Mouse (Mus musculus) cerebellum, adult 11-12 months (tissue): ENCODE measurements around the gene Abhd6.

ENCODE experiments used
- DNase-seq: peaks from one replicate; pipeline ENCODE4 v3.0.0; 2022

The Abhd6 gene

DNA sequence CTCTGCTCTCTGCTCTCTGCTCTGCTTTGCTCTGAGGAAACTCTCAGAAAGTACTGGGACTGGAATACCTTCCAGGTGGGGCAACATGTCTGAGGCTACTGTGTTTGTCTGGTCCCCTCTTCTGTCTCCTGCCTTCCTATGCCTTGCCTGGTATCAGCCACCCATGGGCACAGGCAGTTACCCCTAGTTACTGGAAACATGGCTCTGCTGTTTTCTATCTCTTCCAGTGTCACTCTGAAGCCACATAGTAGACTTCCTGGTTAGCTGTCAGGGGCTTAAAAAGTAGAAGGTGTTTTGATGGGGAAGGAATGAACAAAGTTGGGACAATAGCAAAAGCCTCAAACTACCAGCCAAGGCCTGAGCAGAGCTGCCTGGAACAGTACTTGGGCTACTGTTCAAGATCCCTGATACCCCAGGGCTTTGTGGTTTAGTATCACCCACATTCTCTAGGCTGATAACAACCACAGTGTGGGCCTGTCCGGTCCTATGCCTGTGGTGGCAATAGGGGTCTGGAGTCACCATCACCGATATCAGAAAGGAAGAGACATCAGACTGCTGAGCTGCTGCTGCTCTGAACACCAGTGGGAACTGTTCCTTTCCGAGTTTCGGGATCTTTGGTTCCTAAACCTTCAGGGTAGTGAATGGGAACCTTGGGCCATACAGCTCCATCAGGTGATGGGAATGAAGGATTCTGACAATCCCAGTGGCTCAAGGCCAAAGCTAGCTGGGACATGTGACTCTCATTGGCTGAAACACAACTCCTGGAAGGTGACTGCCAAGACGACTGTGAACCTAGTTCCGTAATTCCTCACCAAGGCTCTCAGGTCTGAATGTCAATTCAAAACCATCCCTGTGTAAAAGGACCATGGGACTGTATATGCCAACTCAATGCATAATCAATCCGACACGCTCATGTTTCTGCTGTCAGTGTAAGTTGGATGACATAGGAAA is 61.4 kb downstream of the Abhd6 start:
- DNase-seq: no peak

DNA sequence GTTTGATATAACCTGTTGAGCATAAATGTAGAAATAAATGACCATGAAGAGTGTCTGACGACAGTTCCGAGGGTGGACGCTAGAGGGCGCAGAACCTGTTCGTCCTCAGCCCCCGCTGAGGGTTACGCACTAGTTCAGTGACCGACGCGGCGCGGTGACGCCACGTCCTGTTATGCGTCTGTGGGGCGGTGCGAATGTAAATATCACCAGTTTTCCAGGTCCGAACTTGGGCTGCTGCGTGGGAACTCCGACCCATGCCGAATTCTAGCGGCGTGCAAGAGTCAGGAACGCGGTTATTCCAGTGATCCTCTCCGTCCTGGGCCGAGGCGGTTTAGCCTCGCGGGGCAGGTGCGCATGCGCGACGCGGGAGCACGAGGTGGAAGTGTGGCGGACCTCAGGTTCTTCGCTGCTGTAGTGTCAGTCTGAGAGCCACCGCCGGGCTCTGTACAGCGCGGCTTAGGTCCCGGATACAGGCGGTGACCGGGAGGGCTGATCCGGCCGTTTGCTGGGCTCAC is 77.5 kb downstream of the Abhd6 start, which contains the start of gene Rpp14:
TSS of gene Rpp14 (plus strand) at position 203 of the 515 bp plus-strand sequence.
- DNase-seq: peak; percentile 93

DNA sequence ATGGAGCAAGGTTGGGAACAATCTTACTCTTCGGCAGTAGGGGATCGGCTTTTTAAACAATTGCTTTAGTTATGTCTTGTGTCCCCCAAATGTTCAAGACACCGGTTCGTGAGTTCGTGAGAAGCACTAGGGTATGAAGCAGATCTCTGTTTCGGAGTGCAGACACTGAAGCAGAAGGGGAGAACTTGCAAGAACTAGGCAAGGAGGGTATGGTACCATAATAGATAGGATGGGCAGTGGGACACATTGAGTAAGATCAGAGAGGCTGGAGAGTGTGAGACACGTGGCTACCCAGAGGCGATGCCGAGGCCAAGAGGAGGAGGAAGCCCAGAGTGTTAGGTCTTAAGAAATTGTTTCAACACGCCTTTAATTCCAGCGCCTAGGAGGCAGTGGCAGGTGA is 78.0 kb downstream of the Abhd6 start:
- DNase-seq: no peak

DNA sequence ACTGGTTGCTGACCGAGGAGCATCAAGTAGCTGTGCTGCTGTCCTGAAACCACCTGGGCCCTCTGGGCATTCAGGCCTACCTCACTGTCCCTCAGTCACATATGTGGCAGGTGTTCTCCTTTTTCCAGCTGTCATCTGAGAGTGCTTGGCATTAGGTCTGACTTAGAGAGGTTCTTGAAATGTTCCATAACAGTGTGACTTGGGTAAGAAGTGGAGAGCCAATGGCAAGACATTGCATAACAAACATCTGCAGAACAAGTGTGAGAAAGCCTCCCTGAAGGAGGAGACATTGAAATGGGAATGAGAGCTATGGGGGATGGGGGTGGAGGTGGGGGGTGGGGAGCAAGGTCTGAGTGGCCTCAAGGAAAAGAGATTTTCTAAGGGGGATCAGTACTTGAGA is 80.2 kb downstream of the Abhd6 start:
- DNase-seq: no peak

DNA sequence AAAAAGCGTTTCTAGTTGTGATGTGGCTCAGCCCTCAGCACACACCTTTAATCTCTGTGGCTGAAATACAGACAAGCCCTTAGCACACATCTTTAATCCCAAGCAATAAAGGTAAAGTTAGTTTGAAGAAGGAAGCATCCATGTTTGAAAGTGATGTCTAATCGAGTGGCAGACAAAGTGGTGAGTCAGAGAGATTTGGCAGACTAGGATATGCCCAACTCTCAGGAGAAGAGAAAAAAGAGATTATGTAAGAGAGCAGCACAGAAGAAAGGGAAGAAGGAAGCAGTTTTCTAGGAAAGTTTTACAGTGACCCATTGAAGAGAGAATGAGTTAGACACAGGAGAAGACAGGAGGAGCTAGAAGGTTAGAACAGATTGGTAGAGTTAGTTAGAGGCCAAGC is 86.3 kb downstream of the Abhd6 start:
- DNase-seq: no peak

DNA sequence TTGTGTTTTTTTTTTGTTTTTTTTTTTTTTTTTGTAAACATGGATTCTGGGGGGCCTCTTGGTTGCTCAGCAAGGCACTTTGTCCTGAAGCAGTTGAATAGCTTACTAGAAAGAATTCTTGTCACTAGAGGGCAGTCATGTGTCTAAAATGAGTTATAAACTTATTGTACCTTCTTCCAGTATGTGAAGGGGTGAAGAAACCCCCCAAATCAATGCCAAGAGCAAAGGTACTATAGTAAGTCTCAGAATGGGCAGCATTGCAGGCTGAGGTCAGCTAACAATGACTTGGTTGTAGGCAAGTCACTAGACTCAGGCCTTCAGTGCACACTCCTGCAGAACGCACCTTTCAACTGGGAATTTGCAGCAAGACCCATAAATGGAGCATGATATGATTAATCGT is 89.9 kb downstream of the Abhd6 start:
- no peak for DNase-seq

DNA sequence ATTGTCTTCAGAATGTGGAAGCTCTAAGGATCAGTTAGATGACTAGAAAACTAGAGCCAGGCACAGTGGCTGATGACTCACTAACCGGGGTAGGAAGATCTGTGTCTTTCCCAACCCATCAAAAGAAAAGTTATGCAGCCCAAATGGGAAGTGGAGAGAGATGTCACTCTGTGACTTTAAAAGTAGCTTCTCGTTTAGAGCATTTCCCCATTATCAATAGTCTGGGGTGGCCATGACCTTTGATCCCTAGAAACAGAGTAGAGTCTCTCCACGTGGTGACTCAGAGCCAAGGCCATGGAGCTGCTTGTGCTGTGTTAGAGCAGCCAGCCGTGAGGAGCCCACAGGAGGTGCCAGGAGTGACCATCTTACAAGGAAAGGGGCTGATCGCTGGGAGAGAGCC is 90.7 kb downstream of the Abhd6 start:
- DNase-seq: no peak

DNA sequence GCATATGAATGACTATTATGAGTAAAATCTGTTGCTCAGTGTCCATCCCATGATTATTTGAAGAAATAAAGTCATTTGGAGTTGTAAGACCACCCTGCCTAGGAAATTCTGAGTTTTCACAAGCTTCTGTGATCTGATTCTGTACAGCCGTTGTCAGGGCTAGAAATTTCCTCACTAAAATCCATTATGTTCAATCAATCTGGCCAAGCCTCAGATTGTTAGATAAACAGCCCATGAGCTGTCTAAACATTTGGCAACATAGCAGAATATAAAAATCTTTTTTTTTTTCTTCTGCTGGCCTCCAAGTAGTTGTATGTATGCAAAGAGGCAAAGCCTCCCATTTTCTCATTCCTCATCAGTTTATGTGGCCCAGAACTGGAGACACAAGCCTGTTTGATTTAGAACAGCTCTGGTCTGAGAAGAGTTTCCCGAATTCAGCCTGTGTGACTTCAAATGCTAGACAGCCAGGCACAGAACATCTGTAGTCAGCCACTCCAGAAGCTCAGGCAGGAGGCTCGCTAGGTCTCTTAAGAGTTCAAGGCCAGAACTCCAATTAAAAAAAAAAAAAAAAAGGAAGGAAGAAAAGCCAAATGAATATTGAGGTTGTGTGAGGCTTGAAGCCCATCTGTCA is 92.3 kb downstream of the Abhd6 start:
- no peak for DNase-seq

DNA sequence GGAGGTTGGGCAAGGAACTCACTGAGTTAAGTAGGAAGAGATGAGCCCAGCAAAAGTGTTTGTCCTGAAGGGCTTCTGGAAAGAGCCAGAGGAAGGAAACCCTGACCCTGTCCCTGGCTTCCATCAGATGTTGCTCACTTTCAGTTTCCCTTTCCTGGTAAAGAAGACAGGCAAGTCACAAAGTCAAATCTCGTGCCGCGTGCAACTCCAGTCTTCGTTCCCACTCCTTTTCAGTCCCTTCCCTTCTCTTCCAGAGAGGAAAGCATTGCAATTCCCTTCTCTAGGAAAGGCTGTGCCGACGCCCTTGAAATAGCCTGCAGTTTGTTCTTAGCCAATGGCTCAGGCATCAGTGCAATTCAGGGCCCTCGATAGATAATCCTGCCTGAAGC is 92.9 kb downstream of the Abhd6 start:
- DNase-seq: no peak

DNA sequence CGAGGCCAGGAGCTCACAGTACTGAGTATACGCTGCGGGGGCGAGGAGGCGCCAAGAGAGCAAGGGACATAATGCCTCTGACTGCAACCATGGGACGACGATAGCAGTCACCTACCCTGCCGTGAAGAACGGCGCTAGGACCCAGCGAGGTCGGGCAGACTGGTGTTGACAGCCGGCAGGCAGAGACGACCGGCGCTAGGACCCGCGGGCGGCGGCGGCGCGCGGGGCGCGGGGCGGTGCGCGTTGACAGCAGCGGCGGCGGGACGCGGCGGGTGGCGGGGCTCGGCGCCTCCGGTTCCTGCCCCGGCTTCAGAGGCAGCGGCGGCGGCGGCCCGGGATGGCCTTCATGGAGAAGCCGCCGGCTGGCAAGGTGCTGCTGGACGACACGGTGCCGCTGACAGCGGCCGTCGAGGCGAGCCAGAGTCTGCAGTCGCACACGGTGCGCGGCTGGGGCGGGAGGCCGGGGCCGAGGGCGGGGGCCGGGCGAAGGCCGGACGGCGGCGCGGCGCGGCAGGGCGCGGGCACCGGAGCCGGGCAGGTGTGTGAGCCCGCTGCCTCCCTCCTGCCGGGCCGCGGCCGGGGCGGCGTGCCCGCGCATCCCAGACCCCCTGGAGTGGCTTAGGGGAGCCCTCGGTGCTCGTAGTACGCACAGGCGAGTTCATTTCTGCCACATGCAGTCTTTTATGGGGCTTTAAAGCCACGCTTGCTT is 95.4 kb downstream of the Abhd6 start, which contains the start of gene Pxk:
TSS of gene Pxk (plus strand) at position 234 of the 709 bp plus-strand sequence.
- peak; percentile 93 for DNase-seq

DNA sequence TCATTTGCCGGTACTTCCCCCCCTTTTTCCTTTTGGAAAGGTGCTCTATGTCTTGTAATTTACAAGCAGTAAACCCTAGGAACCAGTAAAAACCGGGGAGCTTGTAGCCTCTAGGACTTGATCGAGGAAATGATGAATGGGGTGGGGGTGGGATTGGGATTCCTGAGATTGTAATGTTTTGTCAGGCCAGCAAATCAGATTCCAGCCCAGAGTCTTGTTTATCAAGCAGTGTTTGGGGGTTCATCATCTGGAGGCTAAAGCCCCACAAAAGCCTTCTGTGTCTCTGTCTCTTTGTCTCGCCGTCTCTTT is 95.9 kb downstream of the Abhd6 start:
- DNase-seq: no peak

DNA sequence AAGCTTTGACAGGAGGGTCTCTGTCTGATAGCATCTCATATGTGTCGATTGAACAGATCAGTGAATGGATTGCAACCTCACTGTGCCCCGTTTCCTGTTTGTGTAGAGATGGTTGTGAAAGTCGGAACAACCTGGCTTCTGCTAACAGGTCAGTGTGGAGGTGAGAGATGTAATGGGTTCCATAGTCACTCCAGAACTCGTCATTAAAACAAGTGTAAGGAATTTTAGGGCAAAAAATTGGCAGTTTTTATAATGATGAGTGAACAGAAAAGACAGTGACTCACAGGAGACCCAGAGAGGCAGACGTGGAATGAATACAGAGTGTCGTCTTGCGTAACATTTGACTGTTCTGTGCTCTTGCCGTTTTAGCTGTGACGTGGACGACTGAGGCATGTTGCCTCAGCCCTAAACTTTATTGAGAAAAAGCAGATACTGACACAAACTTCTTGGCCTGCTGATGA is 96.9 kb downstream of the Abhd6 start:
- DNase-seq: no peak

DNA sequence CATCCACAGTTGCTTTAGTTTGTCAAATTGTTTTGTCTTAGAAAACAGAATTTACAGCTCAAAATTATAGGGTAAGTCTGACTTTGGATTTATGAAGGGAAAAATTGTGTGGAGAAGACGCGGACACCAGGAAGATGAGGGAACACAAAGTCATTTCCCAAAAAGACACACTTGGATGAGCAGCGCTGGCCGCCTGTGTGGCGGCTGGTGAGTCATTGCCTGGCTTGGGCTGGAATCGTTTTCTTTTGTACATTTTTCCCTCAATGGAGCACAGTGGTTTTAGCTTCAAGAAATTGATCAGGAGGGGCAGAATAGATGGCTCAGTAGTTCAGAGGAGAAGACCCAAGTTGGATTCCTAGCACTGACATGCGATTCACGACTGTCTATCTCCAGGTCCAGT is 99.2 kb downstream of the Abhd6 start:
- no peak for DNase-seq

DNA sequence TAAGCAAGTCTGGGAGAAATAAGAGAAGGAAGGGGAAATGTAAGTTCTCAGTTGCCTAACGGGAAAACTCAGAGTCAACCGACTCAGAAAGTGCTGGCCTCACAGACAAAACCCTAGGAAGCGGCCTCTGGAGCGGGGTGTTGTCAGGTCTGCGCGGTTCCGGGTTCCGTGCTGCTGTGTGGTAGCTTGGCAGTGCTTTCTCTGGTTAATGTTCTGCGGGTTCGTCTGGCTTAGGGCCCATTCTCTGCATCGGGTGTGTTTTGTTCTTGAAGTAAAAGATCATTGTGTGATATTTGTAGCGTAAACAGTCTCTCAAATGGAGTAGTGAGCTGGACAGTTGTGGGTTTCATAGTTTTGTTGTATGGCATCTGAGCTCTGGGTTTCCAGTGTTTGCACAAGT is 100.0 kb downstream of the Abhd6 start:
- DNase-seq: no peak
